8 mouse cellular contexts compared by ENCODE assay signal in genomic region chr7:82688736-82689135, GRCm38 (mm10). TPM values are rescaled to one million over a fixed set of nuclear protein-coding genes. Genes with fewer than 3 reads are reported as not detected.
DNase-seq lines count a peak whose midpoint lies in the region; ATAC-seq and TF ChIP-seq lines count a peak whose summit lies in the region.

No protein-coding gene starts in this region.

- peak; percentile 50; the same call in 1 of the 2 replicates for ATAC-seq in forebrain, postnatal 0 days
- no peak for ATAC-seq in cerebellum, adult (ENCODE audit: insufficient number of reproducible peaks, low FRiP score, low TSS enrichment)

- no peak overlapping the region for H3K27ac ChIP-seq in forebrain, postnatal 0 days (ENCODE audit: low read depth, low read length)

- intact Hi-C loops in left cerebral cortex, postnatal 4 days (cut with DNase I) = no loop called here

- no peaks in the 10 kb centered on the region for H3K27me3 ChIP-seq in forebrain, postnatal 0 days (ENCODE audit: insufficient read depth, low read length)

- H3K36me3 ChIP-seq in forebrain, postnatal 0 days (ENCODE audit: insufficient read depth) = peaks cover 29% of the 10 kb centered on the region

- peak; percentile 25 for DNase-seq in left cerebral cortex, adult 11 months (ENCODE audit: low spot score)
- no peak for DNase-seq in left cerebral cortex, postnatal 4 days
- DNase-seq in adrenal gland, adult 18-20 months (ENCODE audit: low spot score in 2 of 2) = peak; percentile 9 to 26
- DNase-seq in forebrain, postnatal 0 days = no peak
- DNase-seq in kidney, postnatal 14 days = peak; percentile 47
- DNase-seq in lung, postnatal 25 days (ENCODE audit: low spot score) = peak; percentile 42
- no peak for DNase-seq in thymus, postnatal 36 days

- no peak overlapping the region for H3K4me2 ChIP-seq in forebrain, postnatal 0 days (ENCODE audit: low read depth)

- no peak overlapping the region for H3K9ac ChIP-seq in forebrain, postnatal 0 days

- no peak for TF ChIP-seq CTCF in forebrain, postnatal 0 days (IDR thresholded peaks at IDR 0.05; ENCODE audit: low read depth)

- no peaks in the 10 kb centered on the region for H3K9me3 ChIP-seq in forebrain, postnatal 0 days (ENCODE audit: low read length)

- H3K4me3 ChIP-seq in forebrain, postnatal 0 days (ENCODE audit: low read depth, low read length) = no peak overlapping the region

- WGBS in forebrain, postnatal 0 days = 49% methylated on average over 3 of the region's 3 CpGs

- no peaks in the 10 kb centered on the region for H3K4me1 ChIP-seq in forebrain, postnatal 0 days (ENCODE audit: insufficient read depth)

RNA-seq across cellular contexts. Expression of gene Efl1, which starts 40.3 kb away (rescaled TPM):
- total RNA-seq in left cerebral cortex, postnatal 4 days (2021) = 10 to 100 TPM; 20.3 to 22.5 TPM
- total RNA-seq in adrenal gland, adult 18-20 months (2021) = 10 to 100 TPM; 17.3 to 17.8 TPM
- total RNA-seq in forebrain, postnatal 0 days (2014; rRNA removed) = 12.2 and 20.8 TPM in 2 replicates
- polyA plus RNA-seq in forebrain, postnatal 0 days (2015; fragmentation: Nextera tagmentation; extraction: Ambion mirVana) = 14.9 and 15.9 TPM in 2 replicates

RNA-seq across cellular contexts. Expression of gene Saxo2, which starts 40.4 kb away (rescaled TPM):
- total RNA-seq in left cerebral cortex, postnatal 4 days (2021) = 10 to 100 TPM in 1 of 2 experiments, 1 to 10 TPM in 1; 8.9 to 14.2 TPM
- 1 to 10 TPM; 2.2 to 2.3 TPM for total RNA-seq in adrenal gland, adult 18-20 months (2021)
- 8.9 and 16.5 TPM in 2 replicates for total RNA-seq in forebrain, postnatal 0 days (2014; rRNA removed)
- 38.9 and 39.3 TPM in 2 replicates for polyA plus RNA-seq in forebrain, postnatal 0 days (2015; fragmentation: Nextera tagmentation; extraction: Ambion mirVana)

Comparison
In these comparisons a context has a peak if more than half of its experiments do, and no peak if none do; other contexts are left out.
1. DNase-seq: peak in left cerebral cortex, adult 11 months (single experiment), adrenal gland, adult 18-20 months (2 of 2), kidney, postnatal 14 days (single experiment) and lung, postnatal 25 days (single experiment); none in left cerebral cortex, postnatal 4 days (single experiment), forebrain, postnatal 0 days (single experiment) and thymus, postnatal 36 days (0 of 2).